Mouse (Mus musculus): ENCODE results near the gene Cep55. TPM values are rescaled to one million over a fixed set of nuclear protein-coding genes. Genes with fewer than 3 reads are reported as not detected.

The Cep55 gene
- polyA plus RNA-seq (2015; fragmentation: Nextera tagmentation; extraction: Ambion mirVana), result 28.5 and 33.5 TPM in 2 replicates

GRCm38 (mm10) chr19:38054720-38055192 lies at the start of gene Cep55:
TSS of gene Cep55 (plus strand) at chr19:38055011.
- Histone ChIP-seq H3K9me3 (replicated peaks; ENCODE audit: control insufficient read depth, low read length) (no peaks in the 10 kb centered on the region), H3K4me2 (ENCODE audit: low read depth, low read length) (peak within 1 kb of the TSS; percentile 88), H3K4me3 (ENCODE audit: low read length) (peak within 1 kb of the TSS; percentile 87), H3K9ac (ENCODE audit: low read length) (peak within 1 kb of the TSS; percentile 84), H3K27ac (ENCODE audit: low read length) (peak within 1 kb of the TSS; percentile 52), H3K27me3 (ENCODE audit: control insufficient read depth, insufficient read depth, low read length) (no peaks in the 10 kb centered on the region), H3K36me3 (ENCODE audit: control insufficient read depth, insufficient read depth) (peaks cover 7% of the 10 kb centered on the region), H3K4me1 (ENCODE audit: control insufficient read depth, insufficient read depth, low read length) (peaks cover 18% of the 10 kb centered on the region)
- WGBS, result under 1% methylated on average over 36 of the region's 36 CpGs
- ATAC-seq (replicated peaks; ENCODE audit: extremely low read depth, insufficient read depth, low FRiP score), result peak; percentile 96

DNA sequence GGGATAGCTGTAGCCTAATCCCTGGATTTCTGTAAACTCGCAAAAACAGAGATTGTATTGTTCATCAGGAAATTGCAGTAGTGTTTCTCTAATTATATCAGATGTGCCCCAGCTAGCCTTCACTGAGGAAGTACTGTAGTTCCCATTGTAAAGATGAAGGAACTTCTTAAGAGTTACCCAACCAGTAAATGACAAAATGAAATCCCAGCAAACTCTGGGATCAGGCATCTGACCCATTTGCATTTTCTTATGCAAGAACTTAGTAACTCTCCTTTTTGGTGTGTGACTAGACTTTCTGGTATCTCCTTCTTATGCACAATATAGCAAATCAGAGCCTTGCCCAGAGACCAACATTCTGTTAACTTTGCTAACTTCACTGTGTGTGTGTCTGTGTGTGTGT lies 43.4 kb upstream of the Cep55 start:
- no peak overlapping the region for H3K4me2 ChIP-seq (ENCODE audit: low read depth, low read length)
- H3K27me3 ChIP-seq (ENCODE audit: control insufficient read depth, insufficient read depth, low read length), result no peaks in the 10 kb centered on the region
- no peak for ATAC-seq (replicated peaks; ENCODE audit: extremely low read depth, insufficient read depth, low FRiP score)
- no peaks in the 10 kb centered on the region for H3K36me3 ChIP-seq (ENCODE audit: control insufficient read depth, insufficient read depth)
- no peak overlapping the region for H3K4me3 ChIP-seq (ENCODE audit: low read length)
- H3K9me3 ChIP-seq (replicated peaks; ENCODE audit: control insufficient read depth, low read length), result no peaks in the 10 kb centered on the region
- no peak overlapping the region for H3K27ac ChIP-seq (ENCODE audit: low read length)
- 61% methylated on average over 1 of the region's 1 CpGs for WGBS
- no peaks in the 10 kb centered on the region for H3K4me1 ChIP-seq (ENCODE audit: control insufficient read depth, insufficient read depth, low read length)
- H3K9ac ChIP-seq (ENCODE audit: low read length), result no peak overlapping the region

GRCm38 (mm10) chr19:38014443-38014842 lies 40.4 kb upstream of the Cep55 start:
- no peak overlapping the region for H3K9ac ChIP-seq (ENCODE audit: low read length)
- ATAC-seq (replicated peaks; ENCODE audit: extremely low read depth, insufficient read depth, low FRiP score), result no peak
- 73% methylated on average over 5 of the region's 5 CpGs for WGBS
- no peaks in the 10 kb centered on the region for H3K36me3 ChIP-seq (ENCODE audit: control insufficient read depth, insufficient read depth)
- H3K27me3 ChIP-seq (ENCODE audit: control insufficient read depth, insufficient read depth, low read length), result no peaks in the 10 kb centered on the region
- H3K9me3 ChIP-seq (replicated peaks; ENCODE audit: control insufficient read depth, low read length), result no peaks in the 10 kb centered on the region
- no peak overlapping the region for H3K27ac ChIP-seq (ENCODE audit: low read length)
- H3K4me1 ChIP-seq (ENCODE audit: control insufficient read depth, insufficient read depth, low read length), result no peaks in the 10 kb centered on the region
- no peak overlapping the region for H3K4me2 ChIP-seq (ENCODE audit: low read depth, low read length)
- H3K4me3 ChIP-seq (ENCODE audit: low read length), result no peak overlapping the region

- Histone ChIP-seq H3K27ac (ENCODE audit: low read length) (no peak overlapping the region), H3K36me3 (ENCODE audit: control insufficient read depth, insufficient read depth) (no peaks in the 10 kb centered on the region), H3K4me1 (ENCODE audit: control insufficient read depth, insufficient read depth, low read length) (no peaks in the 10 kb centered on the region), H3K4me3 (ENCODE audit: low read length) (no peak overlapping the region), H3K27me3 (ENCODE audit: control insufficient read depth, insufficient read depth, low read length) (no peaks in the 10 kb centered on the region), H3K4me2 (ENCODE audit: low read depth, low read length) (no peak overlapping the region), H3K9me3 (replicated peaks; ENCODE audit: control insufficient read depth, low read length) (no peaks in the 10 kb centered on the region), H3K9ac (ENCODE audit: low read length) (no peak overlapping the region)
- peak; percentile 70 for ATAC-seq (replicated peaks; ENCODE audit: extremely low read depth, insufficient read depth, low FRiP score)
- 13% methylated on average over 1 of the region's 1 CpGs for WGBS
Measured at GRCm38 (mm10) chr19:38015180-38015872, 39.5 kb upstream of the Cep55 start.

DNA sequence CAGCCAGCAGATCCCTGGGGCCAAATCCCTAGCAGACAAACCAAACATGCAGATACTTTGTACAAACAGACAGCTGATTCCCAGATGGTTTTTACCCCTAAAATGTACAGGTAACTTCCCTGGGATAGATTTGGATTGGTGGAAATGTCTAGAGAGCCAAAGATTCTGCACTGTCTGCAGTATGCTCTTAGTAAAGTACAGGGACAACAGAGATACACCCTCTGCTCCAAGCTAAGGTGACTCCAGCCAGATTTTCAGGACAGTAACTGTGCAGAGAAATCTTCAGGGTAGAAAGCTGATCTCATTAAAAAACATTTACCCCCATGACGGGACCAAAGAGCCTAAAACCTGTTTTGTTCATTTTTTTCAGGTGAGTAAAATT lies 38.9 kb upstream of the Cep55 start:
- no peak overlapping the region for H3K4me2 ChIP-seq (ENCODE audit: low read depth, low read length)
- no peak overlapping the region for H3K4me3 ChIP-seq (ENCODE audit: low read length)
- no peaks in the 10 kb centered on the region for H3K9me3 ChIP-seq (replicated peaks; ENCODE audit: control insufficient read depth, low read length)
- no peak for ATAC-seq (replicated peaks; ENCODE audit: extremely low read depth, insufficient read depth, low FRiP score)
- no peaks in the 10 kb centered on the region for H3K36me3 ChIP-seq (ENCODE audit: control insufficient read depth, insufficient read depth)
- H3K27me3 ChIP-seq (ENCODE audit: control insufficient read depth, insufficient read depth, low read length), result no peaks in the 10 kb centered on the region
- no peak overlapping the region for H3K9ac ChIP-seq (ENCODE audit: low read length)
- H3K27ac ChIP-seq (ENCODE audit: low read length), result 0 out of 2 replicates have a peak overlapping the region, but pooled peaks have one; percentile 12
- no peaks in the 10 kb centered on the region for H3K4me1 ChIP-seq (ENCODE audit: control insufficient read depth, insufficient read depth, low read length)
- 62% methylated on average over 1 of the region's 1 CpGs for WGBS

DNA sequence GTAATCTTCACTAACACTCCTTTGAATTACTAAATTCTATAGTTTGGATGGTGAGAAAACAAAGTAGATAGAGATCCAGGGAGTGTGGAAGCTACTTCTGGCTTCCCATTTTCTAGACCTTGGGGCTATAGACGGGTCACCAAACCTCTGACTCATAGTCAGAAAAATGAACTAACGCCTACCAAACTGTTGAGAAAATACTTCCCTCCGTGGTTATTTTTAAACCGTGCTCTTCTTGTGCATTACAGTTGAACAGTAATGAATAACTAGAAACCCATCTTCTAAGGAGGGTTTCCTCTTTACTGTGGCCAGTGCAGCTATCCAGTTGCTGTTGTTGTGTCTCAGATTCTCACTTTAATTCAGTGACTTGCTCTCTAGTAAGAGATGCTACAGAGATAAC lies 32.1 kb upstream of the Cep55 start:
- Histone ChIP-seq H3K27me3 (ENCODE audit: control insufficient read depth, insufficient read depth, low read length) (no peaks in the 10 kb centered on the region), H3K36me3 (ENCODE audit: control insufficient read depth, insufficient read depth) (no peaks in the 10 kb centered on the region), H3K9ac (ENCODE audit: low read length) (no peak overlapping the region), H3K4me1 (ENCODE audit: control insufficient read depth, insufficient read depth, low read length) (peaks cover 19% of the 10 kb centered on the region), H3K4me2 (ENCODE audit: low read depth, low read length) (no peak overlapping the region), H3K9me3 (replicated peaks; ENCODE audit: control insufficient read depth, low read length) (no peaks in the 10 kb centered on the region), H3K27ac (ENCODE audit: low read length) (no peak overlapping the region), H3K4me3 (ENCODE audit: low read length) (no peak overlapping the region)
- WGBS, result 39% methylated on average over 4 of the region's 4 CpGs
- no peak for ATAC-seq (replicated peaks; ENCODE audit: extremely low read depth, insufficient read depth, low FRiP score)

DNA sequence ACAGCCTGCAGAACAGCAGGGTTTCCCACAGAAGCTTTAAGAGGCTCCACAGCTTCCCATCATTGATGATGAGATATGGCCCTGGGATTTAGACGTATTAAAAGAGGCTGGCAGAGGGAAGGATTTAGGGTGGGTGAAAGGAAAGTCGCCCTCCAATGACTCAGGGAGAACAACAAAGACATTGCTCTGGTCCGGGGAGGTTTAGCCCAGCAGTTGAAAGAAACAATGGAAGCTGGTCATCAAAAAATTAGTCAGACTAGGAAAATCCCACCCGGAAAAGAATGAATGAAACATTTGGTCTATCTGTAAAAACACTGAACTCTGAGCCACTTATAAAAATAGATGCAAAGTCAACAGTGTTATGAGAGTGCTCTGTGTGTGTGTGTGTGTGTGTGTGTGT lies 31.2 kb upstream of the Cep55 start:
- no peaks in the 10 kb centered on the region for H3K36me3 ChIP-seq (ENCODE audit: control insufficient read depth, insufficient read depth)
- H3K27me3 ChIP-seq (ENCODE audit: control insufficient read depth, insufficient read depth, low read length), result no peaks in the 10 kb centered on the region
- WGBS, result 70% methylated on average over 4 of the region's 4 CpGs
- no peak overlapping the region for H3K27ac ChIP-seq (ENCODE audit: low read length)
- no peak overlapping the region for H3K4me2 ChIP-seq (ENCODE audit: low read depth, low read length)
- no peak overlapping the region for H3K9ac ChIP-seq (ENCODE audit: low read length)
- ATAC-seq (replicated peaks; ENCODE audit: extremely low read depth, insufficient read depth, low FRiP score), result no peak
- H3K4me1 ChIP-seq (ENCODE audit: control insufficient read depth, insufficient read depth, low read length), result peaks cover 25% of the 10 kb centered on the region
- H3K9me3 ChIP-seq (replicated peaks; ENCODE audit: control insufficient read depth, low read length), result no peaks in the 10 kb centered on the region
- no peak overlapping the region for H3K4me3 ChIP-seq (ENCODE audit: low read length)

DNA sequence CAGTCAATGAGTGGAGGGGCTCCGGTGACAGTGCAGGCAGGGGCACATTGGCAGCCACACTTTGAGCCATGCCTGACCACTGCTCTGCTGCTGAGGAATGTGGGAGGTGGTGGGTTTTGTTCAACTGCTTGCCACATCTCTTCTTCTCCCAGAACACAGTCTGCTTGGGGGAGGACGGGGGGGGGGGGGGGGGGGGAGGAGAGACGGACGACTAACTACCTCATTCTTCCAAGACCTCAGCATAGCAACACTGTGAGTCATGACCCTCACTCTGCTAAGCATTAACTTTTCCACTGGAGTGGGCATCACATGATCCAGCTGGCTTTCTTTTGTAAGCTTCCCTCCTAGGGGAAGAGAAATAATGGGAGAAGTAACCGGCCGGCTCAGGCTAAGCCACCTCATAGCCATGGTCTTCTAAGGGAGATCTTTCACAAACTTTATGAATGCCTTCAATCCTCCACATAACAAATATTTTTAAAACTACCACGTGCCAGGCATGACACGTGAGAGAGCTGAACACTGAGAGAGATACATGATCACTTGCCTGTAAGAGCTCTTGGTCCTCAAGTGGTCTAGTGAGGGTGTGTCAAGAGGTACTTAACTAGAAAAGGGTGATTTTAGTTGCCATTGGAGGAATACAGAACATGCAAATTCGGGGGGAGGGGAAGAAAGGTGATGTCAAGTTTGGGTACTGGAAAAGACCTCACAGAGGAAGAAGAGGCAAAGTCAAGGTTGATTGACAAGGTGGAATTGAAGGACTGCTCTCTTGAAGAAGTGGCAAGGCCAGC lies 29.4 kb upstream of the Cep55 start:
- ATAC-seq (replicated peaks; ENCODE audit: extremely low read depth, insufficient read depth, low FRiP score), result no peak; the same call in 1 of the 2 replicates
- peak overlapping the region; percentile 42 for H3K27ac ChIP-seq (ENCODE audit: low read length)
- no peaks in the 10 kb centered on the region for H3K9me3 ChIP-seq (replicated peaks; ENCODE audit: control insufficient read depth, low read length)
- H3K4me1 ChIP-seq (ENCODE audit: control insufficient read depth, insufficient read depth, low read length), result peaks cover 33% of the 10 kb centered on the region
- H3K4me3 ChIP-seq (ENCODE audit: low read length), result no peak overlapping the region
- no peaks in the 10 kb centered on the region for H3K36me3 ChIP-seq (ENCODE audit: control insufficient read depth, insufficient read depth)
- H3K27me3 ChIP-seq (ENCODE audit: control insufficient read depth, insufficient read depth, low read length), result no peaks in the 10 kb centered on the region
- no peak overlapping the region for H3K9ac ChIP-seq (ENCODE audit: low read length)
- 0 out of 2 replicates have a peak overlapping the region, but pooled peaks have one; percentile 6 for H3K4me2 ChIP-seq (ENCODE audit: low read depth, low read length)
- 30% methylated on average over 8 of the region's 9 CpGs for WGBS

GRCm38 (mm10) chr19:38026211-38026624 lies 28.6 kb upstream of the Cep55 start:
- Histone ChIP-seq H3K4me2 (ENCODE audit: low read depth, low read length) (no peak overlapping the region), H3K4me1 (ENCODE audit: control insufficient read depth, insufficient read depth, low read length) (peaks cover 35% of the 10 kb centered on the region)

More at GRCm38 (mm10) chr19:38026211-38026624, 28.6 kb upstream of the Cep55 start:
- Histone ChIP-seq H3K27ac (ENCODE audit: low read length) (peak overlapping the region; percentile 66), H3K27me3 (ENCODE audit: control insufficient read depth, insufficient read depth, low read length) (no peaks in the 10 kb centered on the region), H3K36me3 (ENCODE audit: control insufficient read depth, insufficient read depth) (no peaks in the 10 kb centered on the region), H3K9ac (ENCODE audit: low read length) (no peak overlapping the region), H3K9me3 (replicated peaks; ENCODE audit: control insufficient read depth, low read length) (no peaks in the 10 kb centered on the region), H3K4me3 (ENCODE audit: low read length) (no peak overlapping the region)
- WGBS, result 63% methylated on average over 8 of the region's 8 CpGs
- peak; percentile 5; the same call in 1 of the 2 replicates for ATAC-seq (replicated peaks; ENCODE audit: extremely low read depth, insufficient read depth, low FRiP score)

Data from heart, embryonic 16.5 days (tissue).